Mouse (Mus musculus) G1E (cell line): Measurements from ENCODE around the gene Zhx3.

Experiments
- CTCF ChIP-seq: IDR thresholded peaks from 2 replicates; pipeline ENCODE4 v1.5.1; 2012; ENCODE audit warnings: low read depth, low read length, inconsistent platforms, mixed read lengths
- GATA1 ChIP-seq: IDR thresholded peaks from 2 replicates; pipeline ENCODE4 v1.6.1; 2012; ENCODE audit warnings: borderline replicate concordance, low read length, inconsistent platforms, mixed read lengths
- POLR2AphosphoS5 ChIP-seq: IDR thresholded peaks from 2 replicates; pipeline ENCODE4 v1.6.1; 2012; ENCODE audit warnings: low read depth, low read length, inconsistent platforms; ENCODE audit not compliant: insufficient replicate concordance
- TAL1 ChIP-seq: conservative IDR thresholded peaks from 2 replicates; pipeline ENCODE4 v1.6.1; 2012; ENCODE audit warnings: low read depth, low read length, inconsistent platforms, mixed read lengths

DNA sequence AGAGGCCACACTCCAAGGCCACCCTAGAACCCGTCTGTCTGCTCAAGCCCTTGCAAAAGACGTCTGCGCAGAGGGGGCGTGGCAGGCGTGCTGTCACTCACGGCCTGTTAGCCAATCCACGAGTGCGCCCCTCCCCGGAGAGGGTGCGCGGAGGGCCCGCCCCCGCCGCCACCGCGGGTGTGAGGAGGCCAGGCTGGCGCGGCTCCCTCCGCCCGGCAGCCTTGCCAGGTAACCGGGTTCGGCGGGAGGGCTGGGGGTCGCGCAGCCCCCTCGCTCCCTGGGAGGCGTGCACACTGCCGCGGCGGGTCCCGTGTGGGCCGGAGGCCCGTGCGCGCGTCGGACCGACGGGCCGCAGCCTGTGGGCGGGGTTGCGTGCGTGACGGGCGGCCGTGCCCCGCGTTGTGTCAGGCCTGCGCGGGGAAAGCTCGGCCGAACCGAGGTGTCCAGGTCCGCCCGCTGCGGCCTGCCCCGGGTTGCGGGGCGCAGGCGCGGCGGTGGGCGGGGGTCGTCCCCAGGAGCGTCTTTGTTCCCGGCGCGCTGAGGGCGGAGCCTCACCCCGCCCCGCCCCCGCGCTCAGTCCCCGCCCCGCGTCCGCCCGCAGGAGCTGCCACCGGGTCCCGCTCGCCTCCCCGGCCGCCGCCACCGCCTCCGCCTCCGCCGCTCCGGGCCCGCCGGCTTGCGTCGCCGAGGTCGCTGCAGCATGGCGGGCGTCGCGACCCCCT is 141.5 kb downstream of the Zhx3 start, which contains the start of gene Plcg1:
- TF ChIP-seq GATA1, result no peak
- no peak for TF ChIP-seq CTCF
- TF ChIP-seq POLR2AphosphoS5, result no peak
- TF ChIP-seq TAL1, result no peak
